Mouse (Mus musculus) c-Kit-positive CD71-negative TER-119-negative erythroid progenitor cells, embryonic 14.5 days (primary cell): ENCODE measurements at regions not wholly inside any gene's neighbourhood (a gene's known extent, or its start where the extent isn't known, plus 50 kb on each side); places are given as distances from the start of the nearest gene placed in this dataset.
"Not testable (repeated sequence)": the region's sequence is repeated elsewhere in the genome, so short reads cannot be mapped to it uniquely, and the experiment has no call there.

ENCODE experiments used
- DNase-seq: peaks from one replicate; pipeline ENCODE4 v3.0.0-alpha.2; 2013; ENCODE audit warnings: low read depth

DNA sequence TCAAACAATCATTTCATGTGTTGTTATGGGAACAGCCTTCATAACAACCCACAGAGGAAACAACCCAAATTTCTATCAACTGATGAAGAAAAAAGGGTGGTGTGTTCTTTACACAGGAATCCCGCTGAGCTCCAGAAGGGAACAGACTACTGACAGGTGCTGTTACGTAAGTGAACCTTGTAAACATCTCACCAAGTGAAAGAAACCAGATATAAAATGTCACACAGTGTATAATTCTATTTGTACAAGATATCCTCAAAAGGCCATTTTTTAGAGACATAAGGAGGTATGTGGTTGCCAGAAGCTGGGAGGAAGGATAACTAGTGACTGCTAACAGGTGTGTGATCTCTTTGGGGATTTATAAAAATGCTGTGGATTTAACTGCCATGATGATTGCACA, 119.9 kb downstream of the Plod2 start:
- no peak for DNase-seq

DNA sequence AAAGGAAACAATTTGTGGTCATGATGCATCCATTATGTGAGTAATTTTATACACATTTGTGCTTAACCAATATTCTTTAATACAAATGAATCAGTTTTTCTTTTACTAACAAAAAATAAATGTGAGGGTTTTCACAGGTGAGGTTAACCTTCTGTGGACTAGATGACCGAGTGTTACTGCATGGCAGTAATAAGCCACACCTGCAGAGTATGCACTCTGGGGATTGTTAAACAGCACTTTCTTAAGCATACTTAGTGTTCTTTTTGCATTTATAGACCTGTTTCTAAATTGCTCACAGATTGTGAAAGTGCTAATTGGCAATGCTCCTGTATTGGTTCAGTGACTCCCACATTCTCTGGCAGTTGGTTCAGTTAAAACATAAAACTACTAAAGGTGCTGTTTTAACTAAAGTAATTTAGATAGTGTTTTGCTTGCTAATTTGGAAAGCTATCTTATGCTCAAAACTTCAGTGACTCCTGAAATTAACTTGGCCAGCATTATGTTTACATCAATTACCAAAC, 125.4 kb downstream of the Plod2 start:
- DNase-seq: no peak

DNA sequence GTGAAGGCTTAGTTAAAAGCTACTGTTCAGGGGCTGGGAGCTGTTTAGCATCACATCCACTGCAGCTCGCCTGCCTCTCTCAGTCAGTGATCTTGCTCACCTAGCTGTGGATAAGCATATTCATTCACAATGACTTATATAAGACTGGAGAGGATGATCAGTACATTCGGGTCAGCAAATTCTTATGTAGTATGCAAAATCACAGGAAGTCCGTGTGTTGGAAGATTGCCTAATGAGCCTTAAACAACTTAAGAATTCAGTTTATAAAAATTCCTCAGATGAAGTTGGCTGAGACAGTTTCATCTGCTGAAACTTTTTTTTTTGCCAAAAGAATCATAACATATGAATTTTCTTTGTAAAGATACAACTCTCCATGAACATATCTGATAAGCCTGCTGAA, 129.9 kb downstream of the Plod2 start:
- no peak for DNase-seq

DNA sequence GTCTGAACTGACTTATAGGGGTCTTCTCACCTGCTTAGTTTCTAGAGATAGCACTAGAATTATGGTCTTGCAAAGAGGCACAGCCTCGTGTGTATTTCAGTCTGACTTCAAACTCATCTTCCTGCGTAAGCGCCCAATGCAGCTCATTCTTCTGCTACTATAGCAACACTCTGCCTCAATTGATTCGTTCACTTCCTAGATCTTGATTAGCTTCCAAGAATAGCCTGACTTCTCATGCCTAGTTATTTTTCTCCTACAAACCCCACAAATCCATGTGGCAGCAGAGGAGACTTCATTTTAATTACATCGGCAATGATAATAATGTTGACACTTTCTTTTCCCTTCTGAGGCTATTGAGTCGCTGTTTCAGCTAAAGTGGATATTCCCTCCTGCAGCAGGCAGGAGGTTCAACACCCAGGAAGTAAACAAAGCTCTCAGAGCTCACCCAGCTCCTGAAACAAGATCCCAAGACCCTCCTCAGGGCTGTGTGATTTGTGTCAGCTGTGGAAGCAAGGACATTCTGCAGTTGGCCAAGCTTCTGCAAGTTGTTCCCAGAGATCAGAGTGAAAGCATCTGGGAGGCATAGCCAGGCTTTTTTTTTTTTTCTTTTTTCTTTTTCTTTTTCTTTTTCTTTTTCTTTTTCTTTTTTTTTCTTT, 152.5 kb downstream of the Plod2 start:
- no peak for DNase-seq

DNA sequence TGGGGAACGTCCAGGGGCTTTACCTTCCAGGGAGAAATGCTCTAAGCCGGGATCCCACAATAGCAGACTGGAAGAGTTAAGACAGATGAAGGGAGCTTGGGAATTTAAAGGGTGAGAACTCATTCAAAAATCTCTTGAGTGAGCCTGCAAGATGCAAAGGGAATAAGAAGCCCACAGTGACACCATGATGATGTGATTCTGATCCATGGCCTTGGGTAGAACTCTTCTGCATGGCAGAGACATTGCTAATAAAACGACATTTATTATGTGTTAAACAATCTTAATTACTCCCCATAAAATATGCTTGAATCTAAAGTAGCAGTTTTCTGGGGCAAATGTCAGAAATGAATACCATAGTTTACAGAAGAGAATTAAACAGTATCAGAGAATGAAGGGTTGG, 155.9 kb downstream of the Plod2 start:
- no peak for DNase-seq

DNA sequence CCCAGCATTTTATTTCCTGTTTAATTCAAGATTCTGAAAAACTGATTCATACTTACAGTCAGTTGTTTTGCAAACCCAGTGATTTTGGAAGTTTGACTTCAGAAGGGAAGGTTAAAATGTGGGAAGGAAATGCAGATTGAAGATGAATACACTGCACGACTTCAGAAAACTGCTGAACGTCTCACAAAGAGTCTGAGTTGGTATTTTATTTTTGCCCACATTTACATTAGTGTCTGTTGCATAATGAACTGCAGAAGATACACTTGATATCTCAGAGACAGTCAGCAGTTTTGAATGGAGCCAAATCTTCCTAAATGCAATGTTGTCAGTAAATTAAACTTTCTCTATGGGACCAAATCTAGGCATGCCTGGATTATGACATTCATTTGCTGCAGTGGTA, 162.7 kb downstream of the Plod2 start:
- no peak for DNase-seq

DNA sequence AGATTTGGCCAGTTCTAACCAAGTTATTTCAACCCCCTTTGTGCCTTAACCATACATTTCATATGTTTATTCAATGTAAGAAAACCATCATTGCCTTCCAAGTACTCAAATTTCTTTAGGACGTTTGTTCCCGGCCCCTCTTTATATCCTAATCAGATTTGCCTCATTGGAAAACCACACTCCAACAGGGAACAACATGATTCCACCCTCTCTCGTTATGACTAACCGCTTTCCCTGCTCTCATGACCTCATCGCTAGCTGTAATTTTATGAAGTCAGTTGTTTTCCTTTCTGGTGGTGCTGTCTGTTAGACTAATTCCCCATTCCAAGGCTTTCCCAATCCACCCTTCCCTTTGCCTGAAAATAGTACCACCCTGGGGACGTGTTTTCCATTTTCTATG, 165.0 kb downstream of the Plod2 start:
- DNase-seq: no peak

DNA sequence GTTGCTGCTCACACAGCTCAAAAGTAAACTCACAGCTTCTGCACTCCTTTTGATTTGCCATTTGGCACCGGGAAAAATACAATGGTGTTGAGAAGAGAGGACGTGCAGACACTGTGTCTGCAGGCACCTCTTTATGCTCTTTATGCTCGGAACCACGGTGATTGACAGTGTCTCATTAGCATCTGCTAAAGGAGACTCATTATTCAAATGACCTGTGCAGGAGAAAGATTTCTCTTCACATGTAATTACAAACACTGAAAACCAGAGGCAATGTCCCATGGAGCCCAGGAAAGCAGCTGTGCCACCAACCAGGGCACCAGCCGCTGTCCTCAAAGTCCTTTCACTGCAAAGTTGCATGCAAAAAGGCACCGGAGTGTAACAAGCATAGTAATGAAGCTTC, 175.2 kb downstream of the Plod2 start:
- no peak for DNase-seq

DNA sequence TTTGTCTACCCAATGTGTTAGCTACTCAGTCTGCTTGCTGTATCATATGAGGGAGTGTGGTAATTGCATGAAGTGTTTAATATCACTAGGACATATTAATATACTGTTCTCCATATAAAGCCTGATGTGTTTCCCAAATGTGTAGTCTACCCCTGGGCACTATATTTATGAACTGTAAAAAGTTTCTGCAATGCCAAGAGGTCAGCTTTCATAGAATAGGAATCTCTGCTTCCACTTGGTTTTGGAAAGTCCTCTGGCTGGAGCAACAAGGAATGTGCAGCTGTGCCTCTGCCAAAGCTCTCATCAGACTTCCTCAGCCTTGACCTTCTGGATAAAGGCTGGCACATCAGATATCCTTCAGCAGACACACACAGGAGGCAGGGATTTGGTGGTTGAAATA, 176.3 kb downstream of the Plod2 start:
- no peak for DNase-seq

DNA sequence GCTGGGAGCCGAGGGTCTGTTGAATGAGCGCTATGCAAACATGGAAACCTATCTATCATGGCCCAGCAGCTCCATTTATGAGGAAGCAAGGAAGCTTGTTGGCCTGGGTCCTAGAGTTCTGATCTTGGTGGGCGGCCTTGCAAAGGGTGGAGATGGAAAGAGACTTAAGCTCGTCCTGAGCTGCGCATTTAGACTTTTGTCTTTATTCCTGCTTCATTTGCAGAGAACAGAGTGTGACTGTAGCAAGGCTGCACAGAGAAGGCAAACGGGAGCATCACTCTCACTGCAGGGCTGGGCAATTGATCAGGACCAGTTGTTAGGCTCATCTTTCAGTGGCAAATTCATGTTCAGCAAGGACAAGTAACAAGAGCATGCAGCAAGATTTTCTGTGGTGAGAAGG, 177.2 kb downstream of the Plod2 start:
- DNase-seq: no peak

DNA sequence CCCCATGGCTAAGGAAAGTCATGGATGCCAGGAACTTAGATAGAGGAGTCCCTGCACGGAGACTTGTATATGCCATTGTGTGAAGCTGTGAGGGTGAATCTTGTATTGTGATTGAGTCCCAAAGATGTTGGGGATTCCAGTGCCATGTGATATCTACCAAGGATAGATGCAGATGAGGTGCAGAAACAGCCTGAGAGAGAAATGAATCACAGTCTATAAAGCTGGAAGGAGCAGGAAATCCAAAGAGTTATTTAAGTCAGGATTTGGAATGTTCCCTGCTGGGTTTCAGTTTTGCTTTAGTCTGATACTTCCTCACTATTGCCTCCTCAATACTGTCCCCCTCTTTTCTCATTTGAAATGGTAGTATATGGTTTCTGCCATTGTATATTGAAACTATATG, 186.8 kb downstream of the Plod2 start:
- no peak for DNase-seq

DNA sequence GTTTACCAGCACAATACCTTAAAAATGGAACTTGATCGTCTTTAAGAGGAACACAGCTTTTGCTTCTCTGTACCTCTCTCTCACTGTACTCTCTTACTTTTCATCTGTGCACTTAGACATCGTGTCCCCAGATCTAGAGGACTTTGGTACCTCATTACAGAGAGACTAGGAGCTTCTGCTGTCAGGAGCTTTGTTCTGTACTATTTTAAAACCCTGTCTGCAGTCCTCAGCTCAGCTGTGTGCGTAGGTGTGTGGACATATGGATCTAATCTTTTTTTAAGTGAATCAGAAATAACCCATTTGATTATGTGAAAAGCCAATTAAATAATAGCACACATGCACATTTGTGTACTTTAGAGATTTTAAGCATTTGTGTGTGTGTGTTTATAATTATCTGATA, 189.4 kb downstream of the Plod2 start:
- no peak for DNase-seq

DNA sequence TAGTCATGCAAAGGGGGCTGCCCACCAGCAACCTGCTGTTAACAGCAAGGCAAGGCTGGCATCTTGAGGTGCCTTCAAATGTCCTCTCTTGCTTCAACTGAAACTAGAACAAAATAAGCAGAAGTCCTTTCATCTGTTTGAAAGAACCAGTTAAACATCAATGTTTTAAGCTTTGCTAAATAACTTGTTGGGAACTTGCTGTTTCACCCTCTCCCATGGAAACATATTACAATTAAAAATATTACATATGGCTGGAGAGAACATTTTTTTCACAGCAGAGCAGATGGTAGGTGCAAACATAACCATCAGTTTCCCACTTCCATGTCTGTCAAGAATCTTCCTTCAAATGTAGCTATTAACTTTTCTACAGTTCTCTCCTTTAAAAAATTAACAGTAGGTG, 225.5 kb downstream of the Plod2 start:
- DNase-seq: no peak

DNA sequence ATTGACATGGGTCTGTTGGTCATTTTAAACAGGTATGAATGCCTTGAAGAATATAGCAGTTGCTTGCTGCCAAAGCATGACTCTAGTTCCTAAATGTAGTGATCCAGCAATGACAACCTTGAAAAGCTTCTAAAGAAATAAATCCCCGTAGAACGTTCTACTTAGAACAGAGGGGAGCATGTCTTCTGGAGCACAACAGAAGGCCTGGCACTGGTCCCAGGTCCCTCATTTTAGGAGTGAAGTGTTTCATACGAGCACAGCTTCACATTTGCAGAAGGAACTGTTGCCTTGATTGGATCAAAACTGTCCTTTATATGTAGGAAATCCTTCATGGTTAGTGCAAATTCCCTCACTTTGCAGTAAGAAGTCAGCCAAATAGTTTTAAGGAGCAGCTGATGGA, 226.4 kb downstream of the Plod2 start:
- DNase-seq: no peak

DNA sequence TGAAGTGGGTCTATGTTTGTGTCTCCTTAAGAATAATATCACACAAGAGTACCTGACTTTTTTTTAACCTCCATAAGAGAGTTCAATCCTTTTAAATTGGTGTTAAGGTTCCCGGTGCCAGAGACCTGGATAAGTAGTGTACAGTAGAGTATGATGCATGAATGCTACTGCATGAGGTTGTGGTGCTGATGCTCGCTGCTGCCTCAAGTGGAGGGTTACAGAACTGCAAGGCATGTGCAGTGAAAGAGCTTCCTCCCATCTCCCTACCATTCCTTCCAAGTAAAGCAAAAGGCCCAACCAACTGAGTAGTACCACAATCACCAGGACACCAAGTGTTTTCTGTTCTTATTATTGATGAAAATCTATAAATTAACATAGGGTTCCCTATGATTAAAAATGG, 227.5 kb downstream of the Plod2 start:
- no peak for DNase-seq

DNA sequence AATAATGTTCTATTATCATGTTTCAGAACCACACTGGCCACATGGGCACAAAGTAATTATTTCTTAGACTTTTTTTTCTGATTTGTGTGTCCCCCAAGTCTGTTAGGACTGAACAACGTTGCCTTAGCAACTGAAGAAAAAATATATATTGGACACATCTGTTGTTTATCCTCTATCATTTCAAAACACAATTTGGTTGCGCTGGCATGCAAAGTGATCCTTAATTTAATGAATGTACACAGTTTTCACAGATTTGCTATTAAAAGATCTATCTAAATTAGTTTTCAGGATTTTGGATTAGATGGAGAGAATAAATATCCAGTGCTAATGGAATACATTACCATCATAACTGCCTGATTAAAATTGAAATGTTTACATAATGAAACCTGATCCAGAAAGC, 229.0 kb downstream of the Plod2 start:
- DNase-seq: no peak

DNA sequence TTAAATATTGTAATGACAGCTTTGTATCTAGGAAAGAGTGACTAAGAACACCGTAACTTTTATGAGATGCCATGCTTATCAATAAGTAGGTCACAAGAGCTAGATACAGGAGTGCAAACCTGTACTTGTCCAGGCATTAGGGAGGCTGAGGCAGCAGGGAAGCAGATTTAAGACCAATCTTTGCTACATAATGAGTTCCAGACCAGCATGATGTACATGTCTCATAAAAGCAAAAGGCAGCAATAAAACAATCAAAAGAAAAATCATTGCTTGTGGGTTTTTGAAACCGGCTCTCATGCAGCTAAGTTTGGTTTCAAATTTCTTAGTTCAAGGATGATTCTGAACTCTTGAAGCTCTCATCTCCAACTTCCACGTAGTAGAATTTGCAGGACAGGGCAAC, 229.7 kb downstream of the Plod2 start:
- no peak for DNase-seq

DNA sequence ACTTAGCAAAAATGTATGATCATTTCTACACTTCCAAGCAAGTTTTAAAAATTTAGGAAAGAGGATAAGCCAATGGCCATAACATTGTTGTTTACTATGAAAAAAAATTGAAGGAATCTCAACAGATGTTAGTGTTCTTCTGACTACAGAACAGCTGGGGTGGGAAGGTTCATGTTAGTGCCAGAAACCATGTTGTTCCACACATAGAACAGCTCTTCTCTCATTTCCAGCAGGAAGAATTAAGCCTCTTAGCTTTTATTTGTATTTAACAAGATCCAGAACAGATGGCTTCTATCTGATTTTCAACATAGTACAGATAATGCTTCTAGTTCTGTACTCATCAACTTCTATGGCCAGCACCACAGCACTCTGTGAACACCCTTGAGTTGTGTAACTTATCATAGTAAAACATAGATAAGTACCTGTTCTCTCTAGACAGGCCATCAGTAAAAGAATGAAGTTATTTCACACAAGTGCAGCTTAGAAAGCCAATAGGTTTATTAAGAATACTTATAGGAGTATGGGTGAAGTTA, 241.0 kb downstream of the Plod2 start:
- DNase-seq: no peak

DNA sequence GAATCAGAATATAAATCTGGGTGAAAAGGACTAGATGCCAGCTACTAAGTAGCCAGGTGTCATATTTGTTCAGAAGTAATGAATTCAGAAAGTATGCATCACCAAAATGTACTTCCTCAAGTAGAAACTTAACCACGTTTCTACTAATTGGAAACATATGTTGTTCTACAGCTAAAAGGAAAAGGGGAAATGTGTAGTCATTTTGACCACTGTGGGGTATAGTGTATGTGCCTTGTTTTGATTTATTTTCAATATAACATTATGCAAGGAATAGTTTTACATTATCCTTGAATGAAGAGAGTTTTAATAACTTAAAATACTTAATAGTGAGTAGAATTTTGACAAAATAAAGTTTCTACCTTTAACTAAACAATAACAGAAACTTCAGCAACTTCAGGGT, 257.7 kb downstream of the Plod2 start:
- no peak for DNase-seq

DNA sequence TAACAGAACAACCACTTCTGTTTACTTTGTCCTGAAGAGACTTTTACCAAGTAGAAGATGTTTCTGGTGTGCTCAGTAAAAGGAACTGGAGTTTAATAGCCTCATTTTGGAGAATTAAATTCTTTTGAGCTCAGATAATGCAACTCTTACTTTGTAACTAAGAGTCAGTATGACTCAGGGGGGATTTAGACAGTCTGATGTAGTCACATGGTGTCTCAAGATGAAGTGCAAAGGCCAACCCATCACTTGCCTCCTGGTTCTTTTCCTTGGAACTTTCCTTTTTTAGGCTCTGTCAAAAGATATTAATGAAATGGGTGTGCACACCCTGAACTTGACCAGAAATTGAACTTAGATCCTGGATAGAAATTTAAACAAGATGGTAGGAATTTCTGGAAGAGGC, 267.4 kb downstream of the Plod2 start:
- no peak for DNase-seq

DNA sequence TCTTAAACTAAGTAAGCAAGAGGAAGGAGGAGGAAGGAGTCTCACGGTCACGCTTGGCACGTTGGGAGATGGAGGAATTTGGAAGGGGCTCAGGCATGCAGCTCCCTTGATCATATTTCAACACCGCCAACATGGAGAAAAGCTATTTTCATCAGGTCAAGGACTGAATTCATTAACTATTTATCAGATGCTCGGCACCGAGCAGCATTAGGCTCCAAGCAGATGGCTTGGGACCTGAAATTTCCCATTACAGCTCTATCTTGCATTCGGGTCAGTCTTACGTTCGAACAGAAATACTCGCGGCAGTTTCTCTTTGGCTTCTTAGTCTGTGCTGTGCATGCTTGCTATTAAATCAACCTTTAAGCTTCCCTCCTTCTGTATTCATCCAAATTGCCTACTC, 278.7 kb downstream of the Plod2 start:
- no peak for DNase-seq

DNA sequence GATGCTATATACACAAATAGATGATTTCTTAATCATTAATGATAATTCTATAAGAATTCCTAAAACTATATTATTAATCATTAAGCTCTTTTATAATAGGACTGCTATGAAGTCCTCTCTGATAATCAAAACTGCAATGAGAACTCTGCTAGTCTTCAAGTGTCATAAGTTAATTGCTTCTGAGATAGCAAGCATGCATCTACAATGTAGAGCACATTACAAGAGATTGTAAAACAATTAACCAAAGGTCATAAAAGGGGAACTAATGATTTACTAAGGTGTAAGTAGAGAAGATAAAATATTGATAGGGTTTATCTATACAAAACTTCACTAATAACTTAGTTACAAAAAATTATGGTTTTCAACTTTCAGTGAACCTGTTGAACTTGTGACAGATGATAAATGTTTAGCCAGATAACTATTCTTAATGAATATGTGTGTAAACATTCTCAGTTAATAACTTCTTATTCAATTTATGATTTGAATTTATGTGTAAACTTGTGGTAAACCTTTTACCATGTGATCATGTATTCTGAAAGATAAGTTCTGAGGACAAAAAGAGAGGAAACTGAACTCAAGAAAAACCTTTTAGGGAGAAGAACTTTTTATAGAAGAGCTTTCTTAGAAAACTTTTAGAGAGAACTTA, 284.8 kb downstream of the Plod2 start:
- no peak for DNase-seq

DNA sequence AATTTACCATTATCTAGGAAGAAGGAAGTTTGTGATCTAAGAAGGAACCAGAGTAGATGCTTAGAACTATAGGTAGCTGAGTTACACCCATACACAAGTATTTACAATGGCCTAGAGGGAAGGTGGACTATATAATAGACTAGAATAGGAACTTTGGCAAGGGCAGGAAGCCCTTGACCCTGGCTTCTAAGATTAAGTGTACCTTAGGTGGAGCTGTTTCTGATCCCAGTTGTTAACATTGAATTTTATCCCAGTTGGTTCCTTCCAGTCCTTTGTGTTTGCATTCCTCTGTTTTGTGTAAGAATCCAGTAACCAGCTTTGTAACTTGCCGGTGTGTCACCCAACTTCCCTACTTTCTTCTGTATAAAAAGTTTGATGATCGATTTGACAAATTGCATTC, 294.1 kb downstream of the Plod2 start:
- DNase-seq: not testable (repeated sequence)
